ENCODE assay signal across 11 mouse cellular contexts in genomic region chr1:33758488-33758887, GRCm38 (mm10). TPM values are rescaled to one million over a fixed set of nuclear protein-coding genes. Genes with fewer than 3 reads are reported as not detected.
A peak's percentile ranks its signal among the peaks of the same experiment; 100 is the strongest.
DNase-seq lines count a peak whose midpoint lies in the region; ATAC-seq lines count a peak whose summit lies in the region.
"Had no signal": no experiment of that assay in that cellular context is flagged by ENCODE, and none has a peak within 500 bp of the region (broad histone marks: within the 10 kb centered on the region; RNA-seq: fewer than 3 reads in every experiment).

No protein-coding gene starts in this region.

- H3K36me3 ChIP-seq in heart, embryonic 10.5 days, result peaks cover 9% of the 10 kb centered on the region
- peaks cover 9% of the 10 kb centered on the region; the same call in 1 of the 2 replicates for H3K36me3 ChIP-seq in liver, embryonic 15.5 days (replicated peaks)

- H3K27ac ChIP-seq in heart, embryonic 10.5 days, result peak overlapping the region; percentile 99; the same call in 1 of the 2 replicates
- peak overlapping the region; percentile 84 for H3K27ac ChIP-seq in liver, embryonic 15.5 days (replicated peaks)

- no peaks in the 10 kb centered on the region for H3K27me3 ChIP-seq in heart, embryonic 10.5 days (ENCODE audit: insufficient read depth, poor library complexity, severe bottlenecking)
- H3K27me3 ChIP-seq in liver, embryonic 15.5 days, result no peaks in the 10 kb centered on the region

- WGBS in heart, embryonic 10.5 days, result 54% methylated on average over 4 of the region's 4 CpGs
- 18% methylated on average over 4 of the region's 4 CpGs for WGBS in liver, embryonic 15.5 days (ENCODE audit: insufficient replicate concordance)

- ATAC-seq in liver, embryonic 15.5 days (ENCODE audit: insufficient read depth), result no peak

- no peak overlapping the region for H3K9ac ChIP-seq in liver, embryonic 15.5 days

- H3K9me3 ChIP-seq in heart, embryonic 10.5 days, result no peaks in the 10 kb centered on the region
- H3K9me3 ChIP-seq in liver, embryonic 15.5 days (replicated peaks), result no peaks in the 10 kb centered on the region
- H3K9me3 ChIP-seq: hindbrain, embryonic 10.5 days had no signal

- peaks cover 26% of the 10 kb centered on the region for H3K4me1 ChIP-seq in heart, embryonic 10.5 days
- H3K4me1 ChIP-seq in liver, embryonic 15.5 days (replicated peaks), result peaks cover 57% of the 10 kb centered on the region

- DNase-seq in heart, embryonic 10.5 days (ENCODE audit: low spot score), result no peak
- DNase-seq in heart, postnatal 4 days, result no peak
- DNase-seq in 3T3-L1 (ENCODE audit: low read depth, low spot score) (peak; percentile 33), adipocyte (ENCODE audit: low spot score) (no peak)
- peak; percentile 22 for DNase-seq in c-Kit-positive CD71-positive TER-119-negative erythroid progenitor cells, embryonic 14.5 days (ENCODE audit: low read depth)
- DNase-seq in urinary bladder, postnatal 25 days (ENCODE audit: low spot score), result no peak
- no peak for DNase-seq in cerebellum, adult 11-12 months
- DNase-seq: adrenal gland, postnatal 25 days; cerebellum, postnatal 36 days had no signal

- H3K4me2 ChIP-seq in liver, embryonic 15.5 days, result peak overlapping the region; percentile 99

- no peak overlapping the region for H3K4me3 ChIP-seq in heart, embryonic 10.5 days
- H3K4me3 ChIP-seq in liver, embryonic 15.5 days (replicated peaks), result no peak overlapping the region; the same call in 1 of the 2 replicates

RNA-seq across cellular contexts. Expression of gene Bag2, which starts 0.9 kb away (rescaled TPM):
- polyA plus RNA-seq in heart, embryonic 10.5 days (2016; fragmentation: Nextera tagmentation; extraction: Ambion mirVana), result 104 and 115 TPM in 2 replicates
- total RNA-seq in heart, postnatal 4 days (2021), result 10 to 100 TPM; 62.7 to 67.7 TPM
- polyA plus RNA-seq in liver, embryonic 15.5 days (2015; fragmentation: Nextera tagmentation; extraction: Ambion mirVana), result 47.7 and 48.7 TPM in 2 replicates

RNA-seq across cellular contexts. Expression of gene Rab23, which starts 38.8 kb away (rescaled TPM):
- 16.1 and 18.1 TPM in 2 replicates for polyA plus RNA-seq in heart, embryonic 10.5 days (2016; fragmentation: Nextera tagmentation; extraction: Ambion mirVana)
- total RNA-seq in heart, postnatal 4 days (2021), result 10 to 100 TPM; 19.0 to 19.6 TPM
- polyA plus RNA-seq in liver, embryonic 15.5 days (2015; fragmentation: Nextera tagmentation; extraction: Ambion mirVana), result 3.7 and 4.7 TPM in 2 replicates

RNA-seq across cellular contexts. Expression of gene Zfp451, which starts 55.9 kb away (rescaled TPM):
- 19.3 and 23.5 TPM in 2 replicates for polyA plus RNA-seq in heart, embryonic 10.5 days (2016; fragmentation: Nextera tagmentation; extraction: Ambion mirVana)
- total RNA-seq in heart, postnatal 4 days (2021), result 10 to 100 TPM; 21.1 to 30.8 TPM
- 5.6 and 6.7 TPM in 2 replicates for polyA plus RNA-seq in liver, embryonic 15.5 days (2015; fragmentation: Nextera tagmentation; extraction: Ambion mirVana)

Comparison
In these comparisons a context has a peak if more than half of its experiments do, and no peak if none do; other contexts are left out.
1. DNase-seq: peak in 3T3-L1 (single experiment) and c-Kit-positive CD71-positive TER-119-negative erythroid progenitor cells, embryonic 14.5 days (single experiment); none in heart, embryonic 10.5 days (single experiment), heart, postnatal 4 days (single experiment), urinary bladder, postnatal 25 days (single experiment), cerebellum, adult 11-12 months (single experiment) and adipocyte (single experiment).